Mouse (Mus musculus): ENCODE measurements at regions not wholly inside any gene's neighbourhood (a gene's known extent, or its start where the extent isn't known, plus 50 kb on each side); places are given as distances from the start of the nearest gene placed in this dataset.

DNA sequence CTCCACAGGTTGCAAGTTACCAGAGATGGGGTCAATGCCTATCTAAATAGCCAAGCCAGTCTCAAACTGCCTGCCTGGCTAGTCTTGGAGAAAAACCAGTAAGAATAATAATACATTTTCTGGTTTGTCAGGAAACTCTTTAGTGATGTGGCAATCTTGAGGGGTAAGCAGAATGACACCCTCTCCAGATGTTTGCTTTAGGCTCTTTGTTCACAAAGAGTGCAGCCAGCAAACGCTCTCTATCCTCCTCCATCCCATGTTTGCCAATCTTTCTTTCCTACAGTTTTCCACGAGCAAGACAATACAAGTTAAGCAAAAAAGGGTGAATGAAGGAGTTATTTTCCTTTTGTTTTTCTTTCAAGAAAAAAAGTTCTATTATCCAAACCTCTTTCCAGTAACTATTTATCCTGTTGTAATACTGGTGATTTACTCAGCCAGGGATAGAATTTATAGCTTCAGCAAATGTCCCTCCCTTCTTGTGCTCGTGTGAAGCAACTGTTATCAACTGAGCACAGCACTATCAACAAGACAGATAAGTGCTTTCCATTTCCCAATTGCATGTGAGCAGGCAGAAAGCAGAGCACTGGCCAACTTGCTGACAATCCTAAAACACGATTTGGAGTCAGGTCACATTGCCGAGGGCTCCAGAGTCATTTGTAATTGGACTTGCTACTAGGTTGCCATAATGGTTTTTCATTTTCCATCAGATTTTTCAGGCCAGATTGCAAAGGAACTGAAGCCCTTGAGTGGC, 873.5 kb downstream of the Rapgef2 start:
- H3K27ac ChIP-seq (replicated peaks): no peak overlapping the region
- no peaks in the 10 kb centered on the region for H3K4me1 ChIP-seq
- no peaks in the 10 kb centered on the region for H3K36me3 ChIP-seq
- no peaks in the 10 kb centered on the region for H3K9me3 ChIP-seq
- no peak overlapping the region for H3K9ac ChIP-seq (replicated peaks)
- no peak overlapping the region for H3K4me3 ChIP-seq
- no peak overlapping the region for H3K4me2 ChIP-seq (replicated peaks)
- ATAC-seq (ENCODE audit: low FRiP score, low read depth): no peak
- H3K27me3 ChIP-seq: no peaks in the 10 kb centered on the region
- 67% methylated on average over 5 of the region's 5 CpGs for WGBS

DNA sequence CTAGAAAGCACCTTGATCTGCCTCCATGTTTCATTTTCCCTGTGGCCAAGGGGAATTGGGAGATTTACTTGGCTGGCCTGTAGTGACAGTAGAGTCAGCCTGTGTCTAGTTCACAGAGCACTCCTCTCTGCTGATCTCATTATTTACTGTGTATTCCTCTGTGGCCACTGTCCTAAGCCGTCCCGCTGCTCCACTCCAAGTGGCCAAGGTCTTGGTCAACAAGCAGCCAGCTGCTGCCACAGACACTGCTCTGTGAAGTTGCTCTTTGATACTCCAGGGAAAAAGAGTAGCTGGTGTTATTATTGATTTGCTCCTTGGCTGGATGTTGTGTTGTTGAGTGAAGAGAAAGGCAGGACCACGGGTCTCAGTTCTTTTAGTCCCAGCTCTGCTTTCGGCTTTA, 874.9 kb downstream of the Rapgef2 start:
- H3K27ac ChIP-seq (replicated peaks): no peak overlapping the region
- 69% methylated on average over 4 of the region's 4 CpGs for WGBS

DNA sequence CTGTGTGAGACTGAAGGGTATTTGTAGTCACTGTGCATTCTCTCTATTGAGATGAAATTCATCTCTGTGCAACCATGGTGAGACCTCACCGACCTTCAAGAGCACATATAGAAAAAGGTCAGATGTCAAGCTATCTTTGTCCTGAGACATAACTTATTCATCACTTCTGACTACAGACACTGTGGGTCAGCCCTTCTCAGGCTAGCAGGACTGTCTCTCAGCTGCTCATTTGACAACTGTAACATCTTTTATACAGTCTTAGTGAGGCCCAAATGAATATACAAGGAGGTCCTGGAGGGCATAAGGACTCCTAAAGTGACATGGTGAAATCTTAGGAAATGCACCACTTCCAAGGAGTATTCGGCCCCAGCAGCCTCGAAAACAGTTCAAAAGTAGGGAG, 877.1 kb downstream of the Rapgef2 start:
- no peak overlapping the region for H3K4me2 ChIP-seq (replicated peaks)
- no peak for ATAC-seq (ENCODE audit: low FRiP score, low read depth)

More for the DNA sequence above, 874.9 kb downstream of the Rapgef2 start:
- Histone ChIP-seq H3K27me3 (no peaks in the 10 kb centered on the region), H3K36me3 (no peaks in the 10 kb centered on the region), H3K4me2 (replicated peaks) (no peak overlapping the region), H3K9ac (replicated peaks) (no peak overlapping the region), H3K4me3 (no peak overlapping the region), H3K4me1 (no peaks in the 10 kb centered on the region), H3K9me3 (no peaks in the 10 kb centered on the region)
- ATAC-seq (ENCODE audit: low FRiP score, low read depth): no peak; the same call in 1 of the 2 replicates

DNA sequence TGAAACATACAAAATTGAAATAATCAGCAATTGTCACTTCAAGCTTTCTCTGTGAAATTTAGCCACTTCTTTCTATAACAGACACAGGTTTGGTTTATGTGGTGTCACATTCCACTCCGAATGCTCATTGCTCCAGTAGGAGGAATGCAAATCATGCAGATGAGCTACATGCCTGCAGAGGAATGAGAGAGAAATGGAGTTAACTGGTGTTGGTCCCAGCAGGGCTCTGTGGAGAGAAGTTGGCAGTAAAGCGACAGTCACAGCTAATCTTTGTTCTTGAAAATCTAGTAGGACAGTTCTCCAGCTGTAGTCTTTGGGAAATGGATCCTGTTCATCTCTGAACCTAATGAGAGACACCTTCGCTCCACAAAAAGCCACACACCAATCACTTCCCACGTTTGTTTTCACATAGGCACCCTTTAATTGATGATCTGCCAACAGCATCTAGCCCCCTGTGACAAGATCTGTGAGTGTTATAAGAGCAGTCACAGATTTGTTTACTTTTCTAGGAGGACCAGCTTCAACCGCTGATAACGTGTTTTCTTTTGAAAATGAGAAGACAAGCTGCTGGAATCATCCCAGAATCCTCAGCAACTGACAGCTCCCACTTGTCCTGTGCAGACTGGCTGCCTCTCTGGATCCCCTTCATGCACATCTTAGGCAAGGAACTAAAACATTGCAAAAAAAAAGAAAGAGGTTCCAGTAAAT, 880.4 kb downstream of the Rapgef2 start:
- H3K4me1 ChIP-seq: no peaks in the 10 kb centered on the region
- no peak for ATAC-seq (ENCODE audit: low FRiP score, low read depth)

More for the DNA sequence above, 877.1 kb downstream of the Rapgef2 start:
- no peaks in the 10 kb centered on the region for H3K36me3 ChIP-seq
- no peak overlapping the region for H3K9ac ChIP-seq (replicated peaks)
- no peak overlapping the region for H3K4me3 ChIP-seq
- WGBS: 61% methylated on average over 3 of the region's 3 CpGs
- H3K4me1 ChIP-seq: no peaks in the 10 kb centered on the region
- no peaks in the 10 kb centered on the region for H3K27me3 ChIP-seq
- H3K27ac ChIP-seq (replicated peaks): no peak overlapping the region
- H3K9me3 ChIP-seq: no peaks in the 10 kb centered on the region

DNA sequence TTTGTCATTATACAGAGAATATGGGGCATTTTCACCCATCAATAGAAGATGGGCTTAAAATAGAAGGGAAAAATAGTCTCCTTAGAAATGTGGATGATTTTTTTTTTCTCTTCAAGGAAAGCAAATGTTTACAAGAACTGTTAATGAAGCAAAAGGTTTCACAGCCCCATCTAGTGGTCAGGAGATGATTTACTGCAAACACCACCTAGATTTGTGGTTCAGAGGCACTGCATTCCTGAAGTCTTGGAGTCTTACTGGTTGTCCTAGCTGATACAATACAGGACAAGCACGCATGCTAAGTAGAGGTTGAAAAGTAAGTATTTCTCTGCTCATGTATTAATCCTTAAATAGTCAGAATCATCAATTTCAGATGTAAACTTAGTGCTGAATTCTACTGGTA, 927.9 kb downstream of the Rapgef2 start:
- no peak overlapping the region for H3K4me3 ChIP-seq
- peak; percentile 61; the same call in 1 of the 2 replicates for ATAC-seq (ENCODE audit: low FRiP score, low read depth)
- H3K36me3 ChIP-seq: no peaks in the 10 kb centered on the region
- H3K4me1 ChIP-seq: no peaks in the 10 kb centered on the region
- H3K27me3 ChIP-seq: no peaks in the 10 kb centered on the region
- 50% methylated on average over 1 of the region's 1 CpGs for WGBS
- H3K27ac ChIP-seq (replicated peaks): no peak overlapping the region
- no peak overlapping the region for H3K4me2 ChIP-seq (replicated peaks)
- no peaks in the 10 kb centered on the region for H3K9me3 ChIP-seq
- no peak overlapping the region for H3K9ac ChIP-seq (replicated peaks)

More for the DNA sequence above, 880.4 kb downstream of the Rapgef2 start:
- H3K9me3 ChIP-seq: no peaks in the 10 kb centered on the region
- H3K27ac ChIP-seq (replicated peaks): no peak overlapping the region
- no peak overlapping the region for H3K4me3 ChIP-seq
- H3K4me2 ChIP-seq (replicated peaks): no peak overlapping the region
- H3K27me3 ChIP-seq: no peaks in the 10 kb centered on the region
- H3K9ac ChIP-seq (replicated peaks): no peak overlapping the region
- 66% methylated on average over 6 of the region's 6 CpGs for WGBS
- H3K36me3 ChIP-seq: no peaks in the 10 kb centered on the region

DNA sequence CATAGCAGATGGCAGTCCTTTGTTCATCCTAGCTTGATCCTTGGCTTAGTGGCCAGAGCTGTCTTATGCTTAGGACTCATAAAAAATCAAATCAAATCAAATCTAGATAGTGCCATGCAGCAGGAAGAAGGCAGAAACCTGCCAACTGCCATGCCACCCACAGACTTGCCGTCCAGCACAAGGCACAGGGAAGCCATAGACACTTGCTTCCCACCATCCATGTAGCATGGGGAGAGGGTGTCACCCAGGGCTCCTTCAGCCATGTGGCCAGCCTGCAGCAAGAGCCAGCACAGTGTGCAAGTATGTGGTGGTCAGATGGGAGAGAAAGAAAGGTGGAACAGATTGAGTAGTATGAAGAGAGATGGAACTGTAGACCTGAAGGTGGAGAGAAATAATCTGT, 946.4 kb downstream of the Rapgef2 start:
- Histone ChIP-seq H3K27me3 (no peaks in the 10 kb centered on the region), H3K4me3 (no peak overlapping the region), H3K27ac (replicated peaks) (no peak overlapping the region), H3K4me2 (replicated peaks) (no peak overlapping the region), H3K4me1 (no peaks in the 10 kb centered on the region), H3K9ac (replicated peaks) (no peak overlapping the region), H3K9me3 (no peaks in the 10 kb centered on the region), H3K36me3 (no peaks in the 10 kb centered on the region)
- ATAC-seq (ENCODE audit: low FRiP score, low read depth): no peak
- WGBS: 96% methylated on average over 1 of the region's 1 CpGs

DNA sequence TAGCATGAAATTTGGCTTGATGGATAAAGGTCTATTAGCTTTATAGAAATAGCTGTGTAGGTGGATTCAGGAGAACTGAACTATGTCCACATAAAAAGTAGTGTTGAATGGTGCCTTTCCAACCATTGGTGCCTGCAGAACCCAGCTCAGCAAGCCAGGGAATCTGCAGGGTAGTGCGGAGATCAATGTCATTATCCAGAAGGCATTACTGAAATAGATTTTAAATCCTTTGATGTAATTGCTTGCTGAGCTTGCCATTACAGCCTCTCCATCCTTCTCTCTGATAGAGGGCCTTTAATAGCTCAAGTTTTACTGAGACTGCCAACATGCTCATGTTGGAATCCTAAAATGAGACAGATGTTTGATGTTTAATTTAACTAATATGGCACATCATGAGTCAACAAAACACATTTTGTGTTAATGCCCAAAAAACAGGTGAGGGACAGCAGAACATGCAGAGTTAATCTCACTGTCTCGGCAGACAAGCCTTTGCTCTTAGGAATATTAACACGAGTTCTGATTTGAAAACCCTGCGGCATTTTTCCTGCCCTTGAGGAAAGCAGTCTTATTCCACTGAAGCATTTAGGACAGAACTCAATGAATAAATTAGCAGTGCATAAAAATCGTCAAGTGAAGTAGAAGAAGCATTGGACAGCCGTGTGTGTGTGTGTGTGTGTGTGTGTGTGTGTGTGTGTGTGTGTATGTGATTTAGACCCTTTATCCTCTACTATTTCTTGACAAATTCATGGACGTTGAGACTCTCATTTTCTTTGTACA, 974.5 kb downstream of the Rapgef2 start:
- H3K27ac ChIP-seq (replicated peaks): no peak overlapping the region
- H3K36me3 ChIP-seq: no peaks in the 10 kb centered on the region
- H3K27me3 ChIP-seq: no peaks in the 10 kb centered on the region
- H3K4me3 ChIP-seq: no peak overlapping the region
- H3K9me3 ChIP-seq: no peaks in the 10 kb centered on the region
- no peaks in the 10 kb centered on the region for H3K4me1 ChIP-seq
- WGBS: 70% methylated on average over 7 of the region's 7 CpGs
- no peak overlapping the region for H3K4me2 ChIP-seq (replicated peaks)
- no peak overlapping the region for H3K9ac ChIP-seq (replicated peaks)
- 0 out of 2 replicates have a peak, but pooled peaks have one; percentile 30 for ATAC-seq (ENCODE audit: low FRiP score, low read depth)

DNA sequence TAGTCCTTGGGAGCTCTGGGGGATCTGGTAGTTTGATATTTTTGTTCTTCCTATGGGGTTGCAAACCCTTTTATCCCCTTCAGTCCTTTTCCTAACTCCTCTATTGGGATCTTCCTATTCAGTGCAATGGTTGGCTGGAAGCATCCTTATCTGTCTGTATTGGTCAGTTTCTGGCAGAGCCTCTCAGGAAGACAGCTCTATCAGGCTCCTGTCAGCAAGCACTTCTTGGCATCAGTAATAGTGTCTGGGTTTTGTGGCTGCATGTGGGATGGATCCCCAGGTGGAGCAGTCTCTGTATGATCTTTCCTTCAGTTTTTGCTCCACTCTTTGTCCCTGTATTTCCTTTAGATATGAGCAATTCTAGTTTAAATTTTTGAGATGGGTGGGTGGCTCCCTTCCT, 985.8 kb downstream of the Rapgef2 start:
- Histone ChIP-seq H3K27me3 (no peaks in the 10 kb centered on the region), H3K36me3 (no peaks in the 10 kb centered on the region), H3K4me3 (no peak overlapping the region), H3K27ac (replicated peaks) (no peak overlapping the region), H3K4me1 (no peaks in the 10 kb centered on the region), H3K4me2 (replicated peaks) (no peak overlapping the region), H3K9me3 (no peaks in the 10 kb centered on the region), H3K9ac (replicated peaks) (no peak overlapping the region)
- no peak for ATAC-seq (ENCODE audit: low FRiP score, low read depth)

DNA sequence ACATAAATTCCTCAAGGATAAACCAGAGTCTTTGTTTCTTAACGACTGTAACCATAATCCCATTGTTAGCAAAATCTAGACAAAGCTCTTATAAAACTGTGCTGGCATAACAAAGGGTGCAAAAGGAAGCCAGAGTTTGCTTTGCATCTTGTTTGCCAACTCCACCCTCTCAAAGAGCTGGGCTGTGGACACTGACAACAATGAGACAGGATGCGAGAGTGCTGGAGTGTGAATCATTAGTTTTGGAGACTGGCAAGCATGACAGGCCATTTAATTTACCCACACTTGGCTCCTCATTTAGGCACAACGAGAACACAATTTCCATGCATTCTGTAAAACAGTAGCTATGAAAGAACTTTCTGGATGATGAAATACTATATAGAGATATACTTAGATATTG, 994.4 kb downstream of the Rapgef2 start:
- Histone ChIP-seq H3K36me3 (no peaks in the 10 kb centered on the region), H3K27ac (replicated peaks) (no peak overlapping the region), H3K9me3 (no peaks in the 10 kb centered on the region), H3K9ac (replicated peaks) (no peak overlapping the region), H3K4me1 (no peaks in the 10 kb centered on the region), H3K4me3 (no peak overlapping the region), H3K4me2 (replicated peaks) (no peak overlapping the region), H3K27me3 (no peaks in the 10 kb centered on the region)
- 42% methylated on average over 3 of the region's 3 CpGs for WGBS
- ATAC-seq (ENCODE audit: low FRiP score, low read depth): peak; percentile 52; the same call in 1 of the 2 replicates

DNA sequence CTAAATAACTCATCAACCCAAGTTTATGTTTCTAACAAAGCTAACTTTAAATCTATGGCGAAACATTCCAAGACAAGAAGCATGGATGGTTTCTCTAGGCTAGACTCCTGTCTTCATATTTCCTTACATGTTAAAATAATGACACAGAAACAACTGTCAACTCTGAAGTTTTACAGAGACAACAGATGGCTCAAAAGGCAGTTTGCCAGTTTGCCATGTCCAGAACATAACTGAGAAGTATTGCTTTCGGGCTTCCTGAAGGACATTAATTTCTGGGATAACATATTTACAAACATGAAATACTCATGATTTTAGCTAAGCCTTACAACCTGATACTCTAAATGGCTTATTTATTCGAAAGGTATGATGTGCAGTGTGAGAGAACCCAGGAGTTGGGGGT, 1002.2 kb downstream of the Rapgef2 start:
- no peak overlapping the region for H3K4me3 ChIP-seq
- no peak for ATAC-seq (ENCODE audit: low FRiP score, low read depth)
- WGBS: 85% methylated on average over 3 of the region's 3 CpGs
- H3K27me3 ChIP-seq: no peaks in the 10 kb centered on the region
- no peak overlapping the region for H3K9ac ChIP-seq (replicated peaks)
- no peak overlapping the region for H3K27ac ChIP-seq (replicated peaks)
- H3K4me1 ChIP-seq: no peaks in the 10 kb centered on the region
- no peaks in the 10 kb centered on the region for H3K9me3 ChIP-seq
- no peak overlapping the region for H3K4me2 ChIP-seq (replicated peaks)
- H3K36me3 ChIP-seq: no peaks in the 10 kb centered on the region

DNA sequence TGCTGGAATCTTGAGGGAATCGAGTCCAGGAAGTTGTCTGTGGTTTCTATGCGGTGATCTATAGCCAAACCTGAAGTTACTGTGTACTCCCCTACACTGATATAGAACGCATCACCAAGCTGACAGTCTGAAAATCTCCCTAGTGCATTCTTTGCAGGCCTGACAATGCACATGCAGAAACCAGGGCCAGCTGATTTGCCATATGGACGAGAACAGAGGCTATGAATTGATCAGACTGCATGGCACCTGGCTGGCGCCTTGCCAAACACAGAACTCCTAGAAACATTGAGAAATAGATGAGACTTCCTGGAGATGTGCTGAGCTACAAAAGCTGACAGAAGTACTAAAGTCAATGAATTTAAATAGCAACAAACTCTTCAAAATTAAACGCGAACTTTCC, 1049.4 kb downstream of the Rapgef2 start:
- Histone ChIP-seq H3K27me3 (no peaks in the 10 kb centered on the region), H3K27ac (replicated peaks) (no peak overlapping the region), H3K4me3 (no peak overlapping the region), H3K9ac (replicated peaks) (no peak overlapping the region), H3K36me3 (no peaks in the 10 kb centered on the region), H3K4me2 (replicated peaks) (no peak overlapping the region), H3K9me3 (no peaks in the 10 kb centered on the region), H3K4me1 (no peaks in the 10 kb centered on the region)
- no peak for ATAC-seq (ENCODE audit: low FRiP score, low read depth)
- WGBS: 88% methylated on average over 7 of the region's 7 CpGs

DNA sequence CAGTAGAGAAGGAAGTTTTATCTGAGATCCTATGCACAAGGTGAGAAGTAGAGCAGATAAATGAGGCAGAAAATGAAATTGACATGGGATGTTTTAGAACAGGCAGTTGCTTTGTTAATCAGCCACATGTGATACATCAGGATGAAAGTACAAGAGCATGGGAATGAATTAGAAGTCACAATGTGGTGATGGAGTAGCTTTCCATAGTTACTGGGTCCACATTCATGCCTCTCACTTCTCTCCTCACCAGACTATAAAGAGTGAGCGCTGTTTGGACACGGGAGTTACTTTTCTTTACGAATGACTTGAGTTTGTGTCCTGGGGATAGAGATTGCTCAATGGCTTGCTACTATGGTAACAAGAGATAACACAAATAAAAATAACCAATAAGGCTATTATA, 1076.6 kb downstream of the Rapgef2 start:
- no peak for ATAC-seq (ENCODE audit: low FRiP score, low read depth)

More for the DNA sequence above, 1076.6 kb downstream of the Rapgef2 start:
- Histone ChIP-seq H3K4me3 (no peak overlapping the region), H3K4me1 (no peaks in the 10 kb centered on the region), H3K27me3 (no peaks in the 10 kb centered on the region), H3K36me3 (no peaks in the 10 kb centered on the region), H3K27ac (replicated peaks) (no peak overlapping the region), H3K9me3 (no peaks in the 10 kb centered on the region), H3K9ac (replicated peaks) (no peak overlapping the region), H3K4me2 (replicated peaks) (no peak overlapping the region)
- WGBS: 74% methylated on average over 3 of the region's 3 CpGs

Measured in midbrain, embryonic 12.5 days (tissue).